Mouse (Mus musculus) cortical plate, adult 2 months (tissue): Measurements from ENCODE around the gene Gabpb2. TPM values are rescaled to one million over a fixed set of nuclear protein-coding genes. Genes with fewer than 3 reads are reported as not detected.
A peak's percentile ranks its signal among the peaks of the same experiment; 100 is the strongest.

Source experiments
- H3K27ac ChIP-seq: fragments of 200-500 bp; 2 replicates; pipeline ENCODE4 v1.5.1; 2012; ENCODE audit warnings: low read length, control low read depth, inconsistent platforms; ENCODE audit not compliant: insufficient read depth
- H3K4me1 ChIP-seq: fragments of 200-500 bp; 2 replicates; pipeline ENCODE4 v1.6.1; 2011; ENCODE audit warnings: low read length; ENCODE audit not compliant: control insufficient read depth, insufficient read depth
- H3K4me3 ChIP-seq: fragments of 200-500 bp; 2 replicates; pipeline ENCODE4 v1.5.1; 2011; ENCODE audit warnings: mild to moderate bottlenecking, low read length, control low read depth; ENCODE audit not compliant: insufficient read depth
- CTCF ChIP-seq: fragments of 200-500 bp; IDR thresholded peaks from 2 replicates; pipeline ENCODE4 v1.5.1; 2011; ENCODE audit warnings: mild to moderate bottlenecking, control low read depth, low read length; ENCODE audit not compliant: insufficient read depth; ENCODE audit errors: extremely low read depth
- POLR2A ChIP-seq: fragments of 200-500 bp; IDR thresholded peaks from 2 replicates; pipeline ENCODE4 v1.6.1; 2011; ENCODE audit warnings: mild to moderate bottlenecking, low read length, control low read depth; ENCODE audit not compliant: insufficient read depth; ENCODE audit errors: extremely low read depth
- polyA plus RNA-seq: library from polyadenylated mRNA; depleted of rRNA; stranded (reverse); fragments of >200 nt; gene quantifications from 2 replicates; pipeline ENCODE4 v1.2.3, GENCODE M21; 2012; rRNA removed

The Gabpb2 gene
- polyA plus RNA-seq: 12.1 and 12.8 TPM in 2 replicates

GRCm38 (mm10) chr3:95217255-95218134 is at the start of gene Gabpb2:
Gene Gabpb2, minus strand, starts transcription at chr3:95217916.
- Histone ChIP-seq H3K27ac (peak within 1 kb of the TSS; percentile 83), H3K4me3 (peak within 1 kb of the TSS; percentile 68), H3K4me1 (no peaks in the 10 kb centered on the region)
- TF ChIP-seq CTCF (peak; percentile 50), POLR2A (peak; percentile 83)

GRCm38 (mm10) chr3:95266052-95266451 is 48.3 kb upstream of the Gabpb2 start:
- no peak overlapping the region for H3K4me3 ChIP-seq
- peaks cover 7% of the 10 kb centered on the region; the same call in 1 of the 2 replicates for H3K4me1 ChIP-seq
- no peak for TF ChIP-seq POLR2A
- no peak for TF ChIP-seq CTCF
- no peak overlapping the region for H3K27ac ChIP-seq

- no peak overlapping the region for H3K27ac ChIP-seq
- TF ChIP-seq POLR2A (no peak), CTCF (no peak)
- peaks cover 7% of the 10 kb centered on the region; the same call in 1 of the 2 replicates for H3K4me1 ChIP-seq
- H3K4me3 ChIP-seq: no peak overlapping the region
Measured at GRCm38 (mm10) chr3:95264724-95265123, 47.0 kb upstream of the Gabpb2 start.

GRCm38 (mm10) chr3:95263089-95263739 is 45.5 kb upstream of the Gabpb2 start:
- H3K4me3 ChIP-seq: no peak overlapping the region
- TF ChIP-seq POLR2A (no peak), CTCF (peak; percentile 69)
- peaks cover 7% of the 10 kb centered on the region; the same call in 1 of the 2 replicates for H3K4me1 ChIP-seq
- no peak overlapping the region for H3K27ac ChIP-seq

- TF ChIP-seq CTCF (no peak), POLR2A (no peak)
- H3K4me3 ChIP-seq: no peak overlapping the region
- H3K27ac ChIP-seq: no peak overlapping the region
- peaks cover 7% of the 10 kb centered on the region; the same call in 1 of the 2 replicates for H3K4me1 ChIP-seq
Measured at GRCm38 (mm10) chr3:95261975-95262374, 44.3 kb upstream of the Gabpb2 start.

- no peak overlapping the region for H3K27ac ChIP-seq
- TF ChIP-seq CTCF (no peak), POLR2A (no peak)
- H3K4me3 ChIP-seq: no peak overlapping the region
- no peaks in the 10 kb centered on the region for H3K4me1 ChIP-seq
Measured at GRCm38 (mm10) chr3:95256931-95257330, 39.2 kb upstream of the Gabpb2 start.

- Histone ChIP-seq H3K4me3 (no peak within 1 kb of the TSS), H3K4me1 (no peaks in the 10 kb centered on the region; the same call in 1 of the 2 replicates), H3K27ac (no peak within 1 kb of the TSS)
- TF ChIP-seq CTCF (no peak), POLR2A (no peak)
Measured at GRCm38 (mm10) chr3:95250783-95251424, 33.2 kb upstream of the Gabpb2 start, which contains the start of gene Bnipl. Gene Bnipl, minus strand, starts transcription at chr3:95251193.

GRCm38 (mm10) chr3:95250361-95250760 is 32.6 kb upstream of the Gabpb2 start:
- Histone ChIP-seq H3K4me1 (no peaks in the 10 kb centered on the region; the same call in 1 of the 2 replicates), H3K4me3 (no peak overlapping the region), H3K27ac (no peak overlapping the region)
- TF ChIP-seq CTCF (no peak), POLR2A (no peak)

- no peak for TF ChIP-seq CTCF
- TF ChIP-seq POLR2A: no peak
Measured at GRCm38 (mm10) chr3:95247660-95248336, 30.1 kb upstream of the Gabpb2 start.

More at GRCm38 (mm10) chr3:95247660-95248336, 30.1 kb upstream of the Gabpb2 start:
- no peak overlapping the region for H3K27ac ChIP-seq
- no peak overlapping the region for H3K4me3 ChIP-seq
- H3K4me1 ChIP-seq: no peaks in the 10 kb centered on the region; the same call in 1 of the 2 replicates
